Mouse (Mus musculus): Measurements from ENCODE around the gene Atrnl1. TPM values are rescaled to one million over a fixed set of nuclear protein-coding genes. Genes with fewer than 3 reads are reported as not detected.

The Atrnl1 gene
- polyA plus RNA-seq, 1 experiment: 5.6 TPM

DNA sequence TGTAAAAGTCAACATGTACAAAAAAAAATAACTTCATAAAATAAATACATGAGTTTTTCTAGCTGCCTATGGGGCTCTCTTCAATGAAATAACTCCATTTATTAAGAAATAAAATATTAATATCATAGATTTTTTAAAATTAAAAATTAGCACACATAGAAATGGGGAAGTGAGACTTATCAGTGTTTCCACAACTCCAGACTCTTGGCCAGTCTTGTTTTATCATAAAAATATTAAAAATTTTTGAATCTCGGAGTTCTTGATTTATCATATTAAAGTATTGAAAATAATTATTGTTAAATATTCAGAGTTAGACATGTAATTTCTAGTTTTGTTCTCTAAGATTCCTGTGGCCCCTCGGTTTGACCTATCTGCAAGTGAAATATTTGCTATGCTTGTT is 337.7 kb downstream of the Atrnl1 start:
- no peak overlapping the region for H3K4me3 ChIP-seq (ENCODE audit: extremely low read depth, insufficient read depth, insufficient read length)
- no peak for DNase-seq (ENCODE audit: low read depth in 1 of 2, low spot score in 2 of 2)
- no peaks in the 10 kb centered on the region for H3K27me3 ChIP-seq (ENCODE audit: control insufficient read depth, insufficient read depth, low read length)
- no peaks in the 10 kb centered on the region for H3K36me3 ChIP-seq (ENCODE audit: control insufficient read depth, insufficient read depth, low read length)
- 81% methylated on average over 2 of the region's 2 CpGs for WGBS
- TF ChIP-seq POLR2A (IDR thresholded peaks at IDR 0.05; ENCODE audit: low read depth, low read length): no peak
- no peak for TF ChIP-seq CTCF (IDR thresholded peaks at IDR 0.05; ENCODE audit: extremely low read depth, insufficient read depth, insufficient read length, insufficient replicate concordance)
- H3K27ac ChIP-seq (ENCODE audit: insufficient read depth, low read length): no peak overlapping the region
- H3K4me1 ChIP-seq (ENCODE audit: control insufficient read depth, insufficient read depth, insufficient read length): no peaks in the 10 kb centered on the region

DNA sequence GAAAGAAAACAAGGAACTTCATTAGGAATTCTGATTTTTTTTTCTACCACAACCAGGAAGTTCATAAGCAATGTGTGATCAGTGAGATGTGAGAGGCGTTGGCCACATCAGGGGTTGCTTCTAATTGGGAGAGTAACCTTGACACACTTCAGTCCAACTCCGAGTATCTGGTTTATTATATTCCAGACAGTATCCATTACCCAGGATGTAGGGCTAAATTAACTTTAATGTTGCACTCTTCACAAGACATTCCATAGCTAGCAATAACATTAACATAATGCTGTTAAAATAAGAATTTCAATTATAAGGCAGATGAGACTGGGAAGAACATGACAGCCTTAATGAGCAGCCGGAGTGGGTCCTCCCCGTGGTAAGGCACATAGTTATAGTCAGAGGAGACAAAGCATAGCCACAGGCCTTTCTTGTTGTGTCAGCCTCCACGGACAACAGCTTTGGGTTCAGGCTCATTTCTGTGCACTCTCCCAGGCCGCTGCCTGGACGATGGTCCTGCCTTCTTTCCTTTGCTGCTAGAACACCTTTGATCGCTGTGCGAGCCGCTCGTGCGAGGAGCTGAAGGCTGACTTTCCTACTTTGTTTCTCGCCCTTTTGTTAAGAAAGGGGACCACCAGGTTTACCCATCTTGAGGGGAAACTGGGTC is 338.6 kb downstream of the Atrnl1 start:
- H3K36me3 ChIP-seq (ENCODE audit: control insufficient read depth, insufficient read depth, low read length): no peaks in the 10 kb centered on the region
- no peak overlapping the region for H3K4me3 ChIP-seq (ENCODE audit: extremely low read depth, insufficient read depth, insufficient read length)
- TF ChIP-seq POLR2A (IDR thresholded peaks at IDR 0.05; ENCODE audit: low read depth, low read length): no peak
- no peak for TF ChIP-seq CTCF (IDR thresholded peaks at IDR 0.05; ENCODE audit: extremely low read depth, insufficient read depth, insufficient read length, insufficient replicate concordance)
- H3K4me1 ChIP-seq (ENCODE audit: control insufficient read depth, insufficient read depth, insufficient read length): no peaks in the 10 kb centered on the region
- no peaks in the 10 kb centered on the region for H3K27me3 ChIP-seq (ENCODE audit: control insufficient read depth, insufficient read depth, low read length)
- DNase-seq (ENCODE audit: low read depth in 1 of 2, low spot score in 2 of 2): no peak
- WGBS: 95% methylated on average over 13 of the region's 13 CpGs
- no peak overlapping the region for H3K27ac ChIP-seq (ENCODE audit: insufficient read depth, low read length)

DNA sequence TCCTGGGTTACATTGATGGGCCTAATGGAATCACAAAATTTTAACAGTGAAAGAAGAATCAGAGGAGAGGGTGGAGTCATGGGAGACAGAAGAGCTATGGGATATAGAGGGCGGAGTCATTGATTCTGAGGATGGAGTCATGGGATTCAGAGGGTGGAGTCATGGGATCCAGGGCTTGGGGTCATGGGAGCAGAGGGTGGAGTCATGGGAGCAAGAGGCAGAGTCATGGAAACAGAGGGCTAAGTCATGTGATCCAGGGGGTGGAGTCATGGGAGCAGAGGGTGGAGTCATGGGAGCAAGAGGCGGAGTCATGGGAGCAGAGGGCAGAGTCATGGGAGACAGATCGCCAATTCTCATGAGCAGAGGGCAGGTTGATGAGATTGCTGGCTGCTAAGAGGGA is 343.3 kb downstream of the Atrnl1 start:
- Histone ChIP-seq H3K4me3 (ENCODE audit: extremely low read depth, insufficient read depth, insufficient read length) (no peak overlapping the region), H3K27ac (ENCODE audit: insufficient read depth, low read length) (no peak overlapping the region), H3K4me1 (ENCODE audit: control insufficient read depth, insufficient read depth, insufficient read length) (no peaks in the 10 kb centered on the region), H3K36me3 (ENCODE audit: control insufficient read depth, insufficient read depth, low read length) (no peaks in the 10 kb centered on the region), H3K27me3 (ENCODE audit: control insufficient read depth, insufficient read depth, low read length) (no peaks in the 10 kb centered on the region)
- DNase-seq (ENCODE audit: low read depth in 1 of 2, low spot score in 2 of 2): no peak
- WGBS: 89% methylated on average over 3 of the region's 3 CpGs
- TF ChIP-seq POLR2A (IDR thresholded peaks at IDR 0.05; ENCODE audit: low read depth, low read length) (no peak), CTCF (IDR thresholded peaks at IDR 0.05; ENCODE audit: extremely low read depth, insufficient read depth, insufficient read length, insufficient replicate concordance) (no peak)

DNA sequence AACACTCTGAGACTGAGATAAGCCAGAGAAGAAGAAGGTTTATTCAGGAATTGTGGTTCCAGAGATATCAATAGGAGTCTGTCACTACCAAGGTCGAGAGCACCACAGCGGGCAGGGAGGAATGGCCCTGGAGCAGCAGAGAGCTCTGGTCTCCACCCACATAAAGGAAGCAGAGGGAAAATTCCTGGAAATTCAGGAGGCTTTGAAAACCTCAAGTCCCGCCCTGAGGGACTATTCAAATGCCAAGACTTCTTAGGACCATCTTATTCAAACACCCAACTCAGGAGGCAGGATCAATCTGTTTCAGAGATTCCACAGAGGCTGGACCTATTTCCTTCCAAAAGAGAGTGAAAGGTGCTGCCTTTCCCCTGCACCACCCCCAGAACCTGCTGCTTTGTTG is 345.6 kb downstream of the Atrnl1 start:
- Histone ChIP-seq H3K4me1 (ENCODE audit: control insufficient read depth, insufficient read depth, insufficient read length) (no peaks in the 10 kb centered on the region), H3K4me3 (ENCODE audit: extremely low read depth, insufficient read depth, insufficient read length) (no peak overlapping the region), H3K27me3 (ENCODE audit: control insufficient read depth, insufficient read depth, low read length) (no peaks in the 10 kb centered on the region), H3K36me3 (ENCODE audit: control insufficient read depth, insufficient read depth, low read length) (no peaks in the 10 kb centered on the region), H3K27ac (ENCODE audit: insufficient read depth, low read length) (no peak overlapping the region)
- WGBS: 90% methylated on average over 3 of the region's 3 CpGs
- no peak for TF ChIP-seq CTCF (IDR thresholded peaks at IDR 0.05; ENCODE audit: extremely low read depth, insufficient read depth, insufficient read length, insufficient replicate concordance)
- TF ChIP-seq POLR2A (IDR thresholded peaks at IDR 0.05; ENCODE audit: low read depth, low read length): no peak
- DNase-seq (ENCODE audit: low read depth in 1 of 2, low spot score in 2 of 2): no peak

DNA sequence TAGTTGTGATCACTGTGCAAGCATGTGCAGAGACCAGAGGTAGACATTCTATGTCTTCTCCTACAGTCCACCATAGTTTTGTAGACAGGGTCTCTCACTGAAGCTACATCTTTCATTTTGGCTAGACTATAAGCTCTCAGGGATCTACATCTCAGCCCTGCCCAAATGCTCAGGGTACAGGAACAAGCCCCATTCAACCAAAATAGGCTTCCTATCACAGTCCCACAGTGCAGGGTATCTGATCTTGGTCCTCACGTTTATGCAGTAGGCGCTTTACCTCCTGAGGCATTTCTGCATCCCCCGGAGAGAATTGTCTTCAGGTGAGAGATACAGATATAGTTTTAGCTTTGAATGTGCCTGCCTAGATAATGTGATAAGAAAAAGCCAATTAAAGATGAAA is 346.5 kb downstream of the Atrnl1 start:
- no peak overlapping the region for H3K4me3 ChIP-seq (ENCODE audit: extremely low read depth, insufficient read depth, insufficient read length)
- no peaks in the 10 kb centered on the region for H3K27me3 ChIP-seq (ENCODE audit: control insufficient read depth, insufficient read depth, low read length)
- no peak overlapping the region for H3K27ac ChIP-seq (ENCODE audit: insufficient read depth, low read length)
- H3K36me3 ChIP-seq (ENCODE audit: control insufficient read depth, insufficient read depth, low read length): no peaks in the 10 kb centered on the region
- WGBS: 94% methylated on average over 3 of the region's 3 CpGs
- no peak for DNase-seq (ENCODE audit: low read depth in 1 of 2, low spot score in 2 of 2)
- no peaks in the 10 kb centered on the region for H3K4me1 ChIP-seq (ENCODE audit: control insufficient read depth, insufficient read depth, insufficient read length)
- TF ChIP-seq POLR2A (IDR thresholded peaks at IDR 0.05; ENCODE audit: low read depth, low read length): no peak
- TF ChIP-seq CTCF (IDR thresholded peaks at IDR 0.05; ENCODE audit: extremely low read depth, insufficient read depth, insufficient read length, insufficient replicate concordance): no peak

DNA sequence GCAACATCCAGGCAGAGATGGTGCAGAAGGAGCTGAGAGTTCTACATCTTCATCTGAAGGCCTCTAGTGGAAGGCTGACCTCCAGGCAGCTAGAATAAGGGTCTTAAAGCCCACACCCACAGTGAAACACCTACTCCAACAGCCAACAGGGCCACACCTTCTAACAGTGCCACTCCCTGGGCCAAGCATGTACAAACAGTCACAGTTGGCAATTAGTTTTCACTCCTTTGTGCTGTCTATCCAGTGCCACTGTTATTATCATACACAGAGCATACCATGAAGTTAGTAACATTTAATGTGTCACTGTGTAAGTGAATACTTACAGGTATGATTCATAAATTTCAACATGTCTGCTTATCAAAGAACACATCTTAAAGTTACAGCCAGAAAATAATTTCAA is 347.3 kb downstream of the Atrnl1 start:
- no peaks in the 10 kb centered on the region for H3K27me3 ChIP-seq (ENCODE audit: control insufficient read depth, insufficient read depth, low read length)
- H3K4me3 ChIP-seq (ENCODE audit: extremely low read depth, insufficient read depth, insufficient read length): no peak overlapping the region
- no peaks in the 10 kb centered on the region for H3K4me1 ChIP-seq (ENCODE audit: control insufficient read depth, insufficient read depth, insufficient read length)
- TF ChIP-seq CTCF (IDR thresholded peaks at IDR 0.05; ENCODE audit: extremely low read depth, insufficient read depth, insufficient read length, insufficient replicate concordance): no peak
- TF ChIP-seq POLR2A (IDR thresholded peaks at IDR 0.05; ENCODE audit: low read depth, low read length): no peak
- no peaks in the 10 kb centered on the region for H3K36me3 ChIP-seq (ENCODE audit: control insufficient read depth, insufficient read depth, low read length)
- no peak overlapping the region for H3K27ac ChIP-seq (ENCODE audit: insufficient read depth, low read length)
- no peak for DNase-seq (ENCODE audit: low read depth in 1 of 2, low spot score in 2 of 2)

DNA sequence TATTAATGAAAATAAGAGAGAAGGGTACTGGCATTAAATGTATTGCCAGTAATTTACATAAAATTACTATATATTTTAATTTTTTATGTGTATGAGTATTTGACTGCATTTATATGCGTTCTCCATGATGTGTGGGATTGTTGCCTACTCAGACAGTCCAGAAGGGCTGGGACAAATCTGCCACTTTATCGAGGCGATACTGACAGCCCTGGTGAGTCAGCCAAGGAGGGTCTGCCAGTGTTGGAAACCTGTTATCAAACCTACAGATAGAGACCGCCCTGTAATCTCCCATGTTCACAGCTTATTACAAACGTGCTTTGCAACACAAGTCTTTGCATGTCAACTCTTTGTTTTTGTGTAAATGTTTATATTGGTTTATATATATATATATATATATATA is 347.9 kb downstream of the Atrnl1 start:
- TF ChIP-seq CTCF (IDR thresholded peaks at IDR 0.05; ENCODE audit: extremely low read depth, insufficient read depth, insufficient read length, insufficient replicate concordance): no peak
- TF ChIP-seq POLR2A (IDR thresholded peaks at IDR 0.05; ENCODE audit: low read depth, low read length): no peak
- WGBS: 87% methylated on average over 5 of the region's 5 CpGs
- no peak for DNase-seq (ENCODE audit: low read depth in 1 of 2, low spot score in 2 of 2)

More for the DNA sequence above, 347.9 kb downstream of the Atrnl1 start:
- no peaks in the 10 kb centered on the region for H3K27me3 ChIP-seq (ENCODE audit: control insufficient read depth, insufficient read depth, low read length)
- H3K4me1 ChIP-seq (ENCODE audit: control insufficient read depth, insufficient read depth, insufficient read length): no peaks in the 10 kb centered on the region
- H3K4me3 ChIP-seq (ENCODE audit: extremely low read depth, insufficient read depth, insufficient read length): no peak overlapping the region
- no peak overlapping the region for H3K27ac ChIP-seq (ENCODE audit: insufficient read depth, low read length)
- H3K36me3 ChIP-seq (ENCODE audit: control insufficient read depth, insufficient read depth, low read length): no peaks in the 10 kb centered on the region
